Mouse (Mus musculus): ENCODE measurements at regions not wholly inside any gene's neighbourhood (a gene's known extent, or its start where the extent isn't known, plus 50 kb on each side); places are given as distances from the start of the nearest gene placed in this dataset.

DNA sequence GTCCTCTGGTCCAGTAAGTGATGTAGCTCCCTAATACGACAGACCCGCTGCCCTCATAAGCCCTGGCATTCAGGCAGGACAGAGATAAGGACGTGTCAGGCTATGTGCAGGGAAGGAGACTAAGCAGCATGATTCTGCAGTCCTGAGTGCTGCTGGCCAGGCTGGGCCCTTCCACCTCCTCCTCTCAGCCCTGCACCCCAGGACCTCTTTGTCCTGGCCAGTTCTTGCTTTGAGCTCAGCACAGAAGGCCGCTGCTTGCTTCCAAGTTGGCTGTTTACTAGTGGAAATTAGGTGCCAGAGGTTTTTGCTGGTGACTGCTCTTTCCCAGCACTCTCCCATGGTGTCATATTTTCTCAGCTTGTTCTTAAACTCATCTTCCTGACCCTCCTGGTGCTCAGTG, 249.3 kb upstream of the Tnp1 start:
- no peak for ATAC-seq
- Histone ChIP-seq H3K9me3 (replicated peaks; ENCODE audit: control insufficient read depth, low read length, poor library complexity, severe bottlenecking) (no peaks in the 10 kb centered on the region), H3K27ac (ENCODE audit: low read length) (no peak overlapping the region), H3K27me3 (ENCODE audit: control insufficient read depth, insufficient read depth, low read depth, low read length) (no peaks in the 10 kb centered on the region), H3K9ac (ENCODE audit: low read depth, low read length) (no peak overlapping the region), H3K4me1 (ENCODE audit: control insufficient read depth, insufficient read depth, low read length) (no peaks in the 10 kb centered on the region), H3K4me3 (ENCODE audit: low read depth, low read length) (no peak overlapping the region), H3K36me3 (ENCODE audit: control insufficient read depth, insufficient read depth, low read length) (no peaks in the 10 kb centered on the region), H3K4me2 (ENCODE audit: low read length) (no peak overlapping the region)
- 59% methylated on average over 4 of the region's 4 CpGs for WGBS

DNA sequence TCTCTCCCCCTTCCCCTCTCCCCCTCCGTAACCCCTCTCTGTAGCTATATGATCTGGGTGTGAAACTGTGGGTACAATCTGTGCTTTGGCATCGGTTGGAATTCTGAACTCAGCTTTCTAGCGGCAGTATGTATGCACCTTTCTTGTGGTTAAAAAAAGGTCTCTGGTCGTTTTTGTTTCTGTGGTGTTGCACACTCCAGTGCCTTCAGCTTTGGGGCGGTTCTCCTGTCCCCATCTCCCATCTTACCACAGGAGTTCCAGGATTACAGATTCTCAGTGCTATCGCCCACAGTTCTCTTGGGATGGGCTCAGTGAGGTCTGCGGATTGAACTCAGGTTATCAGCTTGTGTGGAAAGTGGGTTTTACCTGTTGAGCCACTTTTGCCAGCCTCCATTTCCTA, 248.5 kb upstream of the Tnp1 start:
- Histone ChIP-seq H3K4me2 (ENCODE audit: low read length) (no peak overlapping the region), H3K9me3 (replicated peaks; ENCODE audit: control insufficient read depth, low read length, poor library complexity, severe bottlenecking) (no peaks in the 10 kb centered on the region), H3K36me3 (ENCODE audit: control insufficient read depth, insufficient read depth, low read length) (no peaks in the 10 kb centered on the region), H3K4me3 (ENCODE audit: low read depth, low read length) (no peak overlapping the region), H3K27ac (ENCODE audit: low read length) (no peak overlapping the region), H3K4me1 (ENCODE audit: control insufficient read depth, insufficient read depth, low read length) (no peaks in the 10 kb centered on the region), H3K27me3 (ENCODE audit: control insufficient read depth, insufficient read depth, low read depth, low read length) (no peaks in the 10 kb centered on the region), H3K9ac (ENCODE audit: low read depth, low read length) (no peak overlapping the region)
- no peak for ATAC-seq
- WGBS, result 78% methylated on average over 7 of the region's 7 CpGs

GRCm38 (mm10) chr1:73259525-73260098, 243.9 kb upstream of the Tnp1 start:
- H3K4me1 ChIP-seq (ENCODE audit: control insufficient read depth, insufficient read depth, low read length), result no peaks in the 10 kb centered on the region
- WGBS, result 63% methylated on average over 5 of the region's 5 CpGs
- no peak overlapping the region for H3K4me2 ChIP-seq (ENCODE audit: low read length)
- H3K9ac ChIP-seq (ENCODE audit: low read depth, low read length), result no peak overlapping the region
- H3K9me3 ChIP-seq (replicated peaks; ENCODE audit: control insufficient read depth, low read length, poor library complexity, severe bottlenecking), result no peaks in the 10 kb centered on the region
- no peak for ATAC-seq
- H3K36me3 ChIP-seq (ENCODE audit: control insufficient read depth, insufficient read depth, low read length), result no peaks in the 10 kb centered on the region
- H3K27ac ChIP-seq (ENCODE audit: low read length), result no peak overlapping the region
- H3K4me3 ChIP-seq (ENCODE audit: low read depth, low read length), result no peak overlapping the region
- no peaks in the 10 kb centered on the region for H3K27me3 ChIP-seq (ENCODE audit: control insufficient read depth, insufficient read depth, low read depth, low read length)

- H3K9me3 ChIP-seq (replicated peaks; ENCODE audit: control insufficient read depth, low read length, poor library complexity, severe bottlenecking), result no peaks in the 10 kb centered on the region
- no peak for ATAC-seq
Measured at GRCm38 (mm10) chr1:73257263-73257662, 241.6 kb upstream of the Tnp1 start.

DNA sequence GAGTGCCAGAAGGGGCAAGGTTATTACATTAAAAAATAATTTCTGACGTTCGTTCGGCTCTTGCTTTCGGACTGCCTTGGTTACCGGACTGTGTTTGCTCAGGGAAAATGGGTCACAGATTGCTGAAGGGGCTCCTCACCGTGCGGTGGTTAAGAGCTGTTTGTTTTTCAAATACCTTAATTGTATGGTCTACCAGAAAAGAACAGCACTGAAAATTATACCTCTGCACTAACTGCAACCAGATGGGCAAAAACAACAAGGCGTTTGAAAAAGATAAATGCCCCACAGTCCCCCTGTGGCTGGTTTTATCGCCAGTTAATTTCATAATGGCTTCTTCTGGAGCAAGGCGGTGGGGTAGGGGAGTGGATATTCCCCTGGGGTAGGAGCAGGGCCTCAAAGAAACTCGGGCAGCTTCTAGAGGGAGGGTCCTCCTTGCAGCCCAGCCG, 236.2 kb upstream of the Tnp1 start:
- H3K9ac ChIP-seq (ENCODE audit: low read depth, low read length), result no peak overlapping the region
- no peaks in the 10 kb centered on the region for H3K9me3 ChIP-seq (replicated peaks; ENCODE audit: control insufficient read depth, low read length, poor library complexity, severe bottlenecking)
- H3K4me1 ChIP-seq (ENCODE audit: control insufficient read depth, insufficient read depth, low read length), result no peaks in the 10 kb centered on the region
- H3K4me2 ChIP-seq (ENCODE audit: low read length), result no peak overlapping the region
- WGBS, result 65% methylated on average over 12 of the region's 12 CpGs
- H3K36me3 ChIP-seq (ENCODE audit: control insufficient read depth, insufficient read depth, low read length), result no peaks in the 10 kb centered on the region
- no peak overlapping the region for H3K27ac ChIP-seq (ENCODE audit: low read length)
- H3K27me3 ChIP-seq (ENCODE audit: control insufficient read depth, insufficient read depth, low read depth, low read length), result no peaks in the 10 kb centered on the region
- no peak for ATAC-seq
- no peak overlapping the region for H3K4me3 ChIP-seq (ENCODE audit: low read depth, low read length)

More at GRCm38 (mm10) chr1:73257263-73257662, 241.6 kb upstream of the Tnp1 start:
- H3K4me2 ChIP-seq (ENCODE audit: low read length), result no peak overlapping the region
- no peaks in the 10 kb centered on the region for H3K27me3 ChIP-seq (ENCODE audit: control insufficient read depth, insufficient read depth, low read depth, low read length)
- no peak overlapping the region for H3K4me3 ChIP-seq (ENCODE audit: low read depth, low read length)
- H3K27ac ChIP-seq (ENCODE audit: low read length), result no peak overlapping the region
- no peaks in the 10 kb centered on the region for H3K36me3 ChIP-seq (ENCODE audit: control insufficient read depth, insufficient read depth, low read length)
- H3K4me1 ChIP-seq (ENCODE audit: control insufficient read depth, insufficient read depth, low read length), result no peaks in the 10 kb centered on the region
- 80% methylated on average over 2 of the region's 2 CpGs for WGBS
- H3K9ac ChIP-seq (ENCODE audit: low read depth, low read length), result no peak overlapping the region

DNA sequence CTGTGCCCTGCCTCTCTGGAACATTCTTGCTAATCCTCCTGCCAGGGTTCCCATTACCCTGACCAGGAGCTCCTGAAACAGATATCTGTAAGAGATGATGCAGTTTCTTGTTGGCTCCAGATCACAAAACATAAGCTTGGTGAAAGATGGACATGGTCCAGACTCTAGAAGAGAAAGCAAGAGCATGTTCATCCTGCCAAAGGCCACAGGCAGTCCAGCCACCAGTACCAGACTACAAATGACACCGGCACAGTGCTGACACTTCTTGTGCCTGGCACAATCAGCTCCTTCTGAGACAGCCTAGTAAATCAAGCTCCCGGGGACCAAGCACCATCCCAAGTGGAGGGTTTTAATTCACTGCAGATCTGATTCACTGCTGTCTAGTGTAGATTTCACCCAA, 228.3 kb upstream of the Tnp1 start:
- no peak for ATAC-seq
- H3K27me3 ChIP-seq (ENCODE audit: control insufficient read depth, insufficient read depth, low read depth, low read length), result no peaks in the 10 kb centered on the region
- no peaks in the 10 kb centered on the region for H3K36me3 ChIP-seq (ENCODE audit: control insufficient read depth, insufficient read depth, low read length)
- no peak overlapping the region for H3K4me2 ChIP-seq (ENCODE audit: low read length)
- no peak overlapping the region for H3K27ac ChIP-seq (ENCODE audit: low read length)
- no peaks in the 10 kb centered on the region for H3K9me3 ChIP-seq (replicated peaks; ENCODE audit: control insufficient read depth, low read length, poor library complexity, severe bottlenecking)
- H3K4me3 ChIP-seq (ENCODE audit: low read depth, low read length), result no peak overlapping the region
- 89% methylated on average over 2 of the region's 2 CpGs for WGBS
- no peak overlapping the region for H3K9ac ChIP-seq (ENCODE audit: low read depth, low read length)
- H3K4me1 ChIP-seq (ENCODE audit: control insufficient read depth, insufficient read depth, low read length), result no peaks in the 10 kb centered on the region

DNA sequence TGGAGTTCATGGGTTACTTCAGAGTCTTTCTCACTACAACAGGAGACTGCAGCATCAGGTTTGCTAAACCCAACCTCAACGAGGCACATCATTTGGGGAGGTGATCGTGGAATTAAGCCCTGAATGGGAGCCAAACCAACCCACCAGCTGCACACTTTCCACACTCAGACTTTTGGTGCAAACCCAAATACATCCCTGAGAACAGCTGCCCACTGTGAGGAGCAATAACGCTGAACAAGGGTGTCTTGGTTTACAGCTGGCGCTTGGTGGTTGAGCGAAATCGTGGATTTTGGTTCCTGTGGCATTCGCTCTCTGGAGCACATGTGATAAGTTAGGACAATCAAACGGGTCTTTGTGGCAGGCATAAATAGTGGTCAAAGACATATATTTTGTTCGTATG, 226.6 kb upstream of the Tnp1 start:
- Histone ChIP-seq H3K9ac (ENCODE audit: low read depth, low read length) (no peak overlapping the region), H3K36me3 (ENCODE audit: control insufficient read depth, insufficient read depth, low read length) (no peaks in the 10 kb centered on the region), H3K27me3 (ENCODE audit: control insufficient read depth, insufficient read depth, low read depth, low read length) (no peaks in the 10 kb centered on the region), H3K27ac (ENCODE audit: low read length) (no peak overlapping the region), H3K4me2 (ENCODE audit: low read length) (no peak overlapping the region), H3K9me3 (replicated peaks; ENCODE audit: control insufficient read depth, low read length, poor library complexity, severe bottlenecking) (no peaks in the 10 kb centered on the region), H3K4me1 (ENCODE audit: control insufficient read depth, insufficient read depth, low read length) (no peaks in the 10 kb centered on the region), H3K4me3 (ENCODE audit: low read depth, low read length) (no peak overlapping the region)
- no peak for ATAC-seq
- WGBS, result 91% methylated on average over 9 of the region's 9 CpGs

- no peaks in the 10 kb centered on the region for H3K4me1 ChIP-seq (ENCODE audit: control insufficient read depth, insufficient read depth, low read length)
- no peaks in the 10 kb centered on the region for H3K27me3 ChIP-seq (ENCODE audit: control insufficient read depth, insufficient read depth, low read depth, low read length)
- H3K9me3 ChIP-seq (replicated peaks; ENCODE audit: control insufficient read depth, low read length, poor library complexity, severe bottlenecking), result no peaks in the 10 kb centered on the region
- no peak overlapping the region for H3K4me2 ChIP-seq (ENCODE audit: low read length)
- H3K27ac ChIP-seq (ENCODE audit: low read length), result no peak overlapping the region
- no peak overlapping the region for H3K4me3 ChIP-seq (ENCODE audit: low read depth, low read length)
- 68% methylated on average over 3 of the region's 3 CpGs for WGBS
- no peak overlapping the region for H3K9ac ChIP-seq (ENCODE audit: low read depth, low read length)
- no peaks in the 10 kb centered on the region for H3K36me3 ChIP-seq (ENCODE audit: control insufficient read depth, insufficient read depth, low read length)
- no peak for ATAC-seq
Measured at GRCm38 (mm10) chr1:73236867-73237266, 221.2 kb upstream of the Tnp1 start.

- Histone ChIP-seq H3K36me3 (ENCODE audit: control insufficient read depth, insufficient read depth, low read length) (no peaks in the 10 kb centered on the region), H3K4me1 (ENCODE audit: control insufficient read depth, insufficient read depth, low read length) (no peaks in the 10 kb centered on the region), H3K4me3 (ENCODE audit: low read depth, low read length) (no peak overlapping the region), H3K9ac (ENCODE audit: low read depth, low read length) (no peak overlapping the region), H3K9me3 (replicated peaks; ENCODE audit: control insufficient read depth, low read length, poor library complexity, severe bottlenecking) (peaks cover 3% of the 10 kb centered on the region; the same call in 1 of the 2 replicates), H3K27ac (ENCODE audit: low read length) (no peak overlapping the region), H3K4me2 (ENCODE audit: low read length) (no peak overlapping the region), H3K27me3 (ENCODE audit: control insufficient read depth, insufficient read depth, low read depth, low read length) (no peaks in the 10 kb centered on the region)
- ATAC-seq, result no peak
Measured at GRCm38 (mm10) chr1:73233636-73234035, 217.9 kb upstream of the Tnp1 start.
